Mouse (Mus musculus): ENCODE measurements at regions not wholly inside any gene's neighbourhood (a gene's known extent, or its start where the extent isn't known, plus 50 kb on each side); places are given as distances from the start of the nearest gene placed in this dataset.

DNA sequence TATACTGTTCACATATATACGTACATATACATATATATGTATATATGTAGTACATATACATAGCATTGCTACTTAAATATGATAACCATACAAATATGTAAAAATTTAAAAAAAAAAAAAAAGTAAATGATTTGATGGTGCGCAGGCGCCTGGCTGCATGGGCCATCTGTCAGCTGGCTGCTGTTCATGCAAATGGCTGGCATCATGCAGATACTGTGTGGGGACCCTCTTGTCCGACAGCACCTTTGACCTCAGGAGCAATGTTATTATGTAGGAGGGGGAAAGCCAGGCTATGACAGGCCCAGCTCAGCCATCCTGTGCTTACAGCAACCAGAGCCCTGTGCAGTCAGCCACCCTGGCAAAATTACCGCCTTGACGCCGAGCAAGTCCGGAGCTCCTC lies 65.1 kb upstream of the Tnrc6c start:
- CTCF ChIA-PET: no interaction called here

GRCm38 (mm10) chr11:117589422-117589821 lies 64.7 kb upstream of the Tnrc6c start:
- CTCF ChIA-PET: interaction anchor here (0.6 kb wide), 1 partner anchor 434 kb away, joined by 3 read pairs; no protein-coding TSS in a partner anchor

- CTCF ChIA-PET: no interaction called here
Observed at GRCm38 (mm10) chr11:117592570-117592969, 61.5 kb upstream of the Tnrc6c start.

- CTCF ChIA-PET: no interaction called here
Observed at GRCm38 (mm10) chr11:117596201-117596600, 57.9 kb upstream of the Tnrc6c start.

GRCm38 (mm10) chr11:117597754-117598153 lies 56.3 kb upstream of the Tnrc6c start:
- CTCF ChIA-PET: interaction anchor here (1.3 kb wide), 1 partner anchor 13 kb away, joined by 7 read pairs; no protein-coding TSS in a partner anchor

- CTCF ChIA-PET: interaction anchor here (1.3 kb wide), 1 partner anchor 12 kb away, joined by 7 read pairs; no protein-coding TSS in a partner anchor
Observed at GRCm38 (mm10) chr11:117598170-117598583, 55.9 kb upstream of the Tnrc6c start.

GRCm38 (mm10) chr11:117598610-117599009 lies 55.5 kb upstream of the Tnrc6c start:
- CTCF ChIA-PET: interaction anchor here (1.3 kb wide), 1 partner anchor 12 kb away, joined by 7 read pairs; no protein-coding TSS in a partner anchor

DNA sequence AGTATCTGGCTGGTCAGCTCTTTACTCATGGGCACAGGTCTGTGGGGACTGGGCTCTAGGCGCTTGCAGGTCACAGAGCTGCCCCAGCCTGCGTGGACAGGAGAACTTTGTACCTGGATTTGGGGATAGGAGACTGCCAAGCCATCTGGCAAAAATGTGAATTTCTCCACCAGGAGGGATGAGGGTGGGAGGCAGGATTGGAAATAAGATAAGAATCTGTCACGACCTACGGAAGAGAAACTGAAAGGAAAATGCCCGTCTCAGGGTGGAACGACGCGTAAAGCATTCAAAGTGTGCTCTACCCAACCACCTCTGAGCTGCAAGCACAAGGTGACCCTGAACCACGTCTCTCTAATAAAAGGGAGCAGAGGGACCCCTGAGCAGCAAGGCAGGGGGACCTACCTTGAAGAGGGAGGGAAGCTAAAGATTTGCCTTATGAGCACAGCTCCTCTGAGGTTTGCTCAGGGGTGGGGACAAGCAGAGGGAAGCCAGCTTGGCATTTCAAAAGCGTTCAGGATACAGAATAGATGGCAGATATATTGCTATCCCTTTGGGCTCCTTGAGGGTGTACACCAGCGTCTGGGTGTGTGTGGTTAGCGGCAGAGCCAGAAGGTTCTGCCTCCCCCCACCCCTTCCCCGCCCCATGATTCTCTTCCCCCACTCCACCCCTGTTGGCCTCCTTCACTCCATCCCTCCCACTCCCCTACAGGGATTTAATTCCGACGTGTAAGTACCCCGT lies 54.9 kb upstream of the Tnrc6c start:
- CTCF ChIA-PET: interaction anchor here (0.6 to 1.3 kb wide), 2 partner anchors 11 to 678 kb away, joined by 7 read pairs; no protein-coding TSS in a partner anchor

DNA sequence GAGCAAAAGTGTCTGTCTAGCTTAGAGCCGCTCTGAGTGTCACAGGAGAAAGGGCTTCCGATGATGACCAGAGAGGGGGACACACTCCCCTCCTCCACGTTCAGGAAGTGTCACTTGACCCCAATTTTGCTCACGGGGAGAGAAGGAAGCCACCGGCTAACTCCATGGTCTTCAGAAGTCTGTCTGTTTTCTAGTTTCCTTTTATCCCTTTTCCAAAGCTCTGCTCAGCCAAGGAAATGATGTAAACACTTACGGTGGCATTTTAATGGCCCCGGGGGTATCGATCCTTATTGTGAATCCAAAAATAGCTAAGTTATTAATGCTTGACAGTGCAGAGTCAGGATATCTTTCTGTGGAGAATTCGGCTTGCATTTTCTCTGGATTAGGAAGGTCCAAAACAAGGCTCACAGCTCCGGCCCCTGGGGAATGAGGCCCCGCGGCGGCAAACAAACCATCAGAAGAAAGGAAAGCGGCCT lies 54.3 kb upstream of the Tnrc6c start:
- CTCF ChIA-PET: interaction anchor here (0.6 kb wide), 1 partner anchor 677 kb away, joined by 7 read pairs; no protein-coding TSS in a partner anchor

- CTCF ChIA-PET: interaction anchor here (0.5 kb wide), 1 partner anchor 272 kb away, joined by 4 read pairs; no protein-coding TSS in a partner anchor
Observed at GRCm38 (mm10) chr11:117601147-117601546, 52.9 kb upstream of the Tnrc6c start.

DNA sequence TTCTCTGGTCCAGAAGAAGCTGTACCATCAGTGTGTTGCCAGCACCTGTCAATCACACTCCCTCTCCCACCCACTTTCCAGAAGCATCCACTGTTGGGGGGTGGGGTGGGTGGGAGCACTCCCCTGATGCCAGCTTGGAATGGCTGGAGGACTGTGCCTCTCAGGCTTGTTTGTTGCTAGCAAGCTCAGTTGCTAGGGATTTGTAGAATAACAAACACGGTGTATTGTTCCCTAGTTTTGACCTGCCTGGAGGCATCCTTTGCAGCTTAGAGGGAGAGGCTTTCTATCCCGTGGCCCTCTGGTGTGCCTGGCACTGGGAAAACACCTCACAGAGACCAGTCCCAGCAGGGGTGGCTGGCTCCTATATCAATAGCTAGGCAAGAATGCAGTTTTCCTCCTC lies 50.1 kb upstream of the Tnrc6c start:
- CTCF ChIA-PET: no interaction called here

Data from spleen, embryonic (tissue).